Mouse (Mus musculus) layer of hippocampus, adult 2 months (tissue): Measurements from ENCODE around the gene Flot1. TPM values are rescaled to one million over a fixed set of nuclear protein-coding genes. Genes with fewer than 3 reads are reported as not detected.
A peak's percentile ranks its signal among the peaks of the same experiment; 100 is the strongest.

Experiments used
- DNase-seq, 2 experiments: peaks; one replicate each; pipeline ENCODE4 v3.0.0; 2022; ENCODE audit warnings: low spot score in 2 of 2
- H3K27ac ChIP-seq: fragments of 200-600 bp; 2 replicates; pipeline ENCODE4 v1.8.1; 2022
- H3K4me3 ChIP-seq: fragments of 200-600 bp; 2 replicates; pipeline ENCODE4 v1.8.1; 2022; ENCODE audit warnings: mild to moderate bottlenecking
- CTCF ChIP-seq: fragments of 200-600 bp; conservative IDR thresholded peaks from 2 replicates; pipeline ENCODE4 v1.8.1; 2022; ENCODE audit warnings: antibody characterized with exemption, mild to moderate bottlenecking, moderate library complexity
- total RNA-seq, 2 experiments: library from RNA; stranded (reverse); gene quantifications; 2 replicates each; pipeline ENCODE4 v1.2.3; 2021

The Flot1 gene
- total RNA-seq, 2 experiments from 2014 or later, result 124 to 128 TPM

- TF ChIP-seq CTCF, result peak; percentile 68
- no peak for DNase-seq
- Histone ChIP-seq H3K27ac (no peak overlapping the region), H3K4me3 (no peak overlapping the region)
Observed at GRCm38 (mm10) chr17:35843514-35843913, 20.5 kb downstream of the Flot1 start.

GRCm38 (mm10) chr17:35848112-35848511 lies 25.1 kb downstream of the Flot1 start:
- no peak overlapping the region for H3K4me3 ChIP-seq
- no peak overlapping the region for H3K27ac ChIP-seq
- no peak for DNase-seq
- peak; percentile 47 for TF ChIP-seq CTCF

- DNase-seq, result no peak
- H3K27ac ChIP-seq, result no peak overlapping the region
- TF ChIP-seq CTCF, result no peak
- no peak overlapping the region for H3K4me3 ChIP-seq
Observed at GRCm38 (mm10) chr17:35850974-35851373, 27.9 kb downstream of the Flot1 start.

GRCm38 (mm10) chr17:35859371-35859770 lies 36.3 kb downstream of the Flot1 start:
- H3K27ac ChIP-seq, result no peak overlapping the region
- TF ChIP-seq CTCF, result no peak
- no peak for DNase-seq
- H3K4me3 ChIP-seq, result no peak overlapping the region

- DNase-seq, result no peak
- Histone ChIP-seq H3K27ac (no peak overlapping the region), H3K4me3 (no peak overlapping the region)
- TF ChIP-seq CTCF, result no peak
Observed at GRCm38 (mm10) chr17:35859835-35860234, 36.8 kb downstream of the Flot1 start.

- Histone ChIP-seq H3K4me3 (peak overlapping the region; percentile 70), H3K27ac (peak overlapping the region; percentile 79)
- TF ChIP-seq CTCF, result no peak
- no peak for DNase-seq
Observed at GRCm38 (mm10) chr17:35860831-35861197, 37.8 kb downstream of the Flot1 start.

- Histone ChIP-seq H3K4me3 (peak within 1 kb of the TSS; percentile 70), H3K27ac (peak within 1 kb of the TSS; percentile 79)
- DNase-seq, result peak; percentile 82 to 88
- peak; percentile 59 for TF ChIP-seq CTCF
Observed at GRCm38 (mm10) chr17:35861198-35861857, 38.3 kb downstream of the Flot1 start, which contains the start of gene Nrm. Gene Nrm (plus strand): TSS chr17:35861318.

- peak overlapping the region; percentile 88; the same call in 1 of the 2 replicates for H3K27ac ChIP-seq
- DNase-seq, result no peak
- H3K4me3 ChIP-seq, result peak overlapping the region; percentile 73; the same call in 1 of the 2 replicates
- no peak for TF ChIP-seq CTCF
Observed at GRCm38 (mm10) chr17:35864832-35865353, 41.9 kb downstream of the Flot1 start.

- no peak for DNase-seq
- no peak for TF ChIP-seq CTCF
- Histone ChIP-seq H3K4me3 (peak within 1 kb of the TSS; percentile 73), H3K27ac (peak within 1 kb of the TSS; percentile 88)
Observed at GRCm38 (mm10) chr17:35865481-35866280, 42.7 kb downstream of the Flot1 start, which contains the start of gene Ppp1r18. Gene Ppp1r18 (plus strand): TSS chr17:35865593.

GRCm38 (mm10) chr17:35866281-35866831 lies 43.3 kb downstream of the Flot1 start:
- no peak for DNase-seq

GRCm38 (mm10) chr17:35866911-35867890 lies 44.2 kb downstream of the Flot1 start:
- no peak for DNase-seq
- Histone ChIP-seq H3K4me3 (peak overlapping the region; percentile 73), H3K27ac (peak overlapping the region; percentile 88)
- peak; percentile 54 for TF ChIP-seq CTCF

More at GRCm38 (mm10) chr17:35866281-35866831, 43.3 kb downstream of the Flot1 start:
- Histone ChIP-seq H3K27ac (peak overlapping the region; percentile 88), H3K4me3 (peak overlapping the region; percentile 73)
- TF ChIP-seq CTCF, result no peak
